Mouse (Mus musculus): ENCODE measurements around the gene Armh2.
"Not testable (repeated sequence)": the region's sequence is repeated elsewhere in the genome, so short reads cannot be mapped to it uniquely, and the experiment has no call there.

Armh2 gene

GRCm38 (mm10) chr13:24757820-24758564 lies 17.0 kb downstream of the Armh2 start:
- DNase-seq (ENCODE audit: low spot score in 2 of 2): no peak

DNA sequence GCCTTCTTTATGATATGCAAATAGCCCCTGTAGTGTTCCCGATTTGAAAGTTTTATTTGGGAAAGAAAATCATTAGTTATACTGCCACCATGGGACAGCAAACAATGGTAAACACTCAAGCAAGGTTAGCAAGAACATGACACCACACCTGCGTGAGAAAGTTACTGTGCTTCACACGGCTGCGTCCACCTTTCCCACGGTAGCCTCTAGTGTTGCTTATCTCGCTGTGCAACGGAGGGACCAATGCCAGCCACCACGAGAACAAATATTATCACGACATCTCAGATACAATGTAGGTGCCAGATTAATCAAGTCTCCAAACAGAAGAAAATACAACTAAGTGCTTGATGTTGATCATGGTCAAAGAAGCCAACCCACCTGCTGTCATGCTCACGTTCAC lies 18.4 kb downstream of the Armh2 start:
- no peak for DNase-seq (ENCODE audit: low spot score in 2 of 2)

DNA sequence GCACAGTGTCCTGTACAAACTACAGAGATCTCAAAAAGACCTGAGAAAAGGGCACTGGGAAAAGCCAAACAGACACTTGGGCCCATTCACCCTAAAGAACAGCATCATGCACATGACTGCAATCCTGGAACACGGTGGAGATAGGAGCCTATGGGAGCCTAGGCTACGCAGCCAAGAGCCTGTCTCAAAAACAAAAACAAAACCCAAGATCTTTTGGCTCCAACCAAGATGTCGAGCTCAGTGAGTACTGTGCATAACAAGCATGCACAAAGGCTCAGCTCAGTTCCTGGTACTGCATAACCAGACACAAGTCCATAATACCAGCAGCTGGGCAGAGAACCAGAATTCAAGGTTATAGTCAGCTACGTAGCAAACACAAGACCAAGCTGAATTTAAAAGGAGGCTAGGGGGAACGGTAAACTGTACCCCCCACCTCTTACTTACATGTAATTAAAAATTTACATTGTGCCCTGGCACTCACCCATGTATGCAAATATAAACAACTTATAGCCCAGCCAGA lies 19.4 kb downstream of the Armh2 start:
- DNase-seq (ENCODE audit: low spot score in 2 of 2): no peak

- DNase-seq (ENCODE audit: low spot score in 2 of 2): no peak
These were observed 20.0 kb downstream of the Armh2 start for GRCm38 (mm10) chr13:24761083-24761402.

DNA sequence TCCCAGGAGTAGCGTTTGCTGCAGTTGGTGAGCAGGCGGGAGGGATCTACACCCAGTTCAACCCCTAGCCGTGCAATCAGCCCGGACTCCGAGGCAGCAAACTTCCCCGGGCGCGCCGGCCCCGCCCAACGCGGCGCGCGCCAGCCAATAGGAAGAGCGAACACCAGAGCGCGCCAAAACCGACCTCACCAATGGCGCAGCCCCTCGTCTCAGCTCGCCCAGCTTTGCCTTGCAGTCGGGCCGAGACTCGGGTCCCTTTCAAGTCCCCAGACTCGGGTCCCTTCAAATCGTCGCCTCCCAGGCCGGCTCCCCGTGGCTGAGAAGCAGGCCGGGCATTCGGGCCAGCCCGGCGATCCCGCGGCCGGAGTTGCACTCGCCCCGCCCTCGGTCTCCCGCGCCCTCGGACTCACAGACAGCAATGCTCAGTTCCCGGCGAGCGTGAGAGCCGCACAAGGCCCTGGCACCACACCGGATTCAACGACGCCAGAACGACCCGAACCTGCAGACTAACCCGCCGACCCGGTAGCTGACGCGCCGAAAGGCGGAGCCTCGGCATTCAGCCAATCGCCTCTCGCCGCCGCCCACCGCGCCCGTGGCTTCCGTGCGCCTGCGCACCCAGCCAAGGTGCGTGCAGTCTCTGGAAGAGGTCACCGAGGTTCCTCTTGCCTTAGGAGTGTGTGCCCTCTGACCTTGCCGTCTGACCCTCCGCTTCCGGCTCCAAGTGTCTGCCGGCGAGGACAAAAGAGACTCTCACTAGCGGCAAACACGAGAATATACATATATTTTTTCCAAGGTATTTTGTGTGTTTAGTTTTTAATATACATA lies 20.6 kb downstream of the Armh2 start, which contains the start of gene Gmnn:
Gene Gmnn, minus strand, starts transcription at position 521 of the 825 bp plus-strand sequence.
- DNase-seq (ENCODE audit: low spot score in 2 of 2): peak; percentile 90

- DNase-seq (ENCODE audit: low spot score in 2 of 2): no peak
These were observed 21.2 kb downstream of the Armh2 start for GRCm38 (mm10) chr13:24762254-24762653.

DNA sequence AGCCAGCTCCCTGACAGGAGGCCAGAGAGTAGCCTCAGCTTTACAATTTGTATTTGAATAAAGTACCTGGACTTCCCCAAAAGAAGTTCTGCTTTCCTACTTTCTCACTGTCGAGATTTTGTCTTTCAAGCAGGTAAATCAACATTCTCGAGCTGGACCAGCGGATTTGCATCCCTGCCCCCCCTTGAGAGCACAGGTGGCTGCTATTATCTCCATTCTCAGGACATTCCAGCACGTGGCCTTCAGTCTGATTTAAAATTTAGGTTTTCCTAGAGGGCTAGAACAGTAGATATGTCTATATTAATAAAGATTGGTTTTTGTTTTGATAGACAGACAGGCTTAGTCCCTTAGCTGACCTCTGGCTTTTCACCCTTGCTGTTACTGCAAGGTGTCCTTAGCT lies 26.8 kb downstream of the Armh2 start:
- not testable (repeated sequence) for DNase-seq (ENCODE audit: low spot score in 2 of 2)

- not testable (repeated sequence) for DNase-seq (ENCODE audit: low spot score in 2 of 2)
These were observed 30.4 kb downstream of the Armh2 start for GRCm38 (mm10) chr13:24771482-24771881.

- peak in 1 of 2 experiments; percentile 47 for DNase-seq (ENCODE audit: low spot score in 2 of 2)
These were observed 35.3 kb downstream of the Armh2 start for GRCm38 (mm10) chr13:24776146-24776844.

DNA sequence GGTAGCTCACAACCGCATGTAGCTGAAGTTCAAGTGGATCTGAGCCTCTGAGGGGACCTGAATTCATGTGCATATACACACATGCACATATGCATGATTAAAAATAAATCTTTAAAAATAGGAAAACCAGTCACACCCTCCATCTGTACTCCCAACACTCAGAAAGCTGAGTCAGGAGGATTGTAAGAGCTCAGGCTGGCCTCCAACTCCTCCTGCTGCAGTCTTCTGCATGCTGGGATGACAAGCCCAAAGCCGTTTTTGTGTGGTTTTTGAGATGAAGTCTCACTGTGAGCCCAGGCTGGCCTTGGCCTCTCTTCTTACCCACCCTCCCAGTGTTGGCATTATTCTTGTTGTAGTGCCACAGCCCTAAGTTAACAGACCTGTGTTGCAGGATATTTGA lies 37.0 kb downstream of the Armh2 start:
- no peak for DNase-seq (ENCODE audit: low spot score in 2 of 2)

- no peak for DNase-seq (ENCODE audit: low spot score in 2 of 2)
These were observed 37.8 kb downstream of the Armh2 start for GRCm38 (mm10) chr13:24778706-24779380.

DNA sequence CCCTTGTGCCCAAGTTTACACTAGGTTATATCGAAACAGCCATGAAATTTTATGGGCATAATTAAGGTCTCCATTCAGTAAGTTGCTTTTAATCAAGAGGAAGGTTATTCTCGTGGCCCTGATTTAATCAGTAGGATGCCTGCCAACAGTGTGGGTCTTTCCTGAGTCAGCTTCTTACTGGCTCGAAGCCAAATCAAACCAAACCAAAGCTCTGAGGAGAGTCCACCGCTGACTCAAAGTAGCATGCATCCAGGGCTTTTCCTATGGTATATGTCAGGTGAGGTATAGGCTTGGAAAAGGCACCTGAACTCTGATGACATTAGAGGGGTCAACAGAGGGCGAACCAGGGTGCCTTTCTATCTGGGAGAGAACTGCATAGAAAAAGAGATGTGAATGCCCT lies 40.9 kb downstream of the Armh2 start:
- no peak for DNase-seq (ENCODE audit: low spot score in 2 of 2)

- no peak for DNase-seq (ENCODE audit: low spot score in 2 of 2)
These were observed 45.0 kb downstream of the Armh2 start for GRCm38 (mm10) chr13:24786014-24786490.

DNA sequence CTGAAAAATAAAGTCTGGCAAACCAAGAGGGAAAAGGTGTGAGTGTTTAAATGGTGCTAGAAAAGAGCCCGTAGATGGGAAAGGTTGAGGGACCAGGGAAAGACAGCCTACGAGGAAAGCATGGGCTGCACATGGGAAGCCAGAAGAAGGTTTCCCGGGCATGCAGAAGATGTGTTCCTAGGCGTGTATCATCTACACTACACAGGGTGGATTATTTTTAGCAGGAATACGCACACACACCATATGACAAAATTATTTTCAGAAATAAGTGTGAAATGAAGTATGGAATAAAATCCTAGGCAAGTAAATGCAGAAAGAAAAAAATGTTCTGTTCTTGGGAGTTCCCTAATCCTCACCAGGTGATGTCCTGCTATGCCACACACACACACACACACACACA lies 46.4 kb downstream of the Armh2 start:
- no peak for DNase-seq (ENCODE audit: low spot score in 2 of 2)

DNA sequence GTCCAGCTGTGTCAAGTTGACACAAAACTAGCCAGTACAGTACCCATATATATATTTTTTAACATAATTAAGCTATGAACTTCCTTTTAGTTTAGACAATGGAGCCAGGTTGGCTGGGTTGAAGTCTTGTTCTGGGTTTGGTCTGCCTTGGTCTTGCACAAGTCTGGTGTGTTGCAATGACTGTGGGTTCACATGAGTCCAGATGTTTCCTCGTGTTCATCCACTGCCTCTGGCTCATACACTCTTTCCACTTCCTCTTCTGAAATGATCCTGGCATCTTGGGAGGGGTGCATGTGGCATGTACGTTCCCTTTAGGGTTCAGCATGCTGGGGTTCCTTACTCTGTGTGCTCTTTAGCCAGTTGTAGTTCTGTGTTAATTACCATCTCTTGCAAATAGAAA lies 50.3 kb downstream of the Armh2 start:
- no peak for DNase-seq (ENCODE audit: low spot score in 2 of 2)

GRCm38 (mm10) chr13:24792411-24793045 lies 51.5 kb downstream of the Armh2 start:
- DNase-seq (ENCODE audit: low spot score in 2 of 2): no peak

All from spleen, postnatal 14 days (tissue).